In genomic region chr19:53740750-53741380, GRCm38 (mm10) we compare ENCODE assay signal across 14 mouse cellular contexts.
DNase-seq lines count a peak whose midpoint lies in the region; ATAC-seq and TF ChIP-seq lines count a peak whose summit lies in the region.
"Had no signal": no experiment of that assay in that cellular context is flagged by ENCODE, and none has a peak within 500 bp of the region (broad histone marks: within the 10 kb centered on the region; RNA-seq: fewer than 3 reads in every experiment).

No protein-coding gene starts in this region.

- H3K9me3 ChIP-seq in limb, embryonic 11.5 days (ENCODE audit: control insufficient read depth, low read length): no peaks in the 10 kb centered on the region
- no peaks in the 10 kb centered on the region for H3K9me3 ChIP-seq in limb, embryonic 10.5 days (replicated peaks)
- H3K9me3 ChIP-seq: megakaryocyte, embryonic 14.5 days had no signal

- no peak overlapping the region for H3K4me2 ChIP-seq in limb, embryonic 11.5 days (ENCODE audit: low read depth, severe bottlenecking)
- H3K4me2 ChIP-seq: hindbrain, embryonic 14.5 days; lung, embryonic 14.5 days had no signal

- H3K4me3 ChIP-seq in gastrocnemius, adult 2 months: no peak overlapping the region
- H3K4me3 ChIP-seq in limb, embryonic 11.5 days (ENCODE audit: low read depth, low read length): no peak overlapping the region
- no peak overlapping the region for H3K4me3 ChIP-seq in limb, embryonic 10.5 days
- H3K4me3 ChIP-seq: layer of hippocampus, adult 2 months; megakaryocyte, embryonic 14.5 days had no signal

- intact Hi-C loops in gastrocnemius, adult 2 months (cut with DNase I): no loop called here

- peak; percentile 52 for ATAC-seq in limb, embryonic 11.5 days (ENCODE audit: insufficient number of reproducible peaks, low FRiP score, low TSS enrichment, low read depth)
- 0 out of 2 replicates have a peak, but pooled peaks have one; percentile 30 for ATAC-seq in megakaryocyte-erythroid progenitor cell, adult 5-6 weeks (replicated peaks; ENCODE audit: low FRiP score, low TSS enrichment, poor library complexity, severe bottlenecking)

- no peaks in the 10 kb centered on the region for H3K27me3 ChIP-seq in limb, embryonic 11.5 days (ENCODE audit: control insufficient read depth, insufficient read depth, low read length)
- H3K27me3 ChIP-seq in limb, embryonic 10.5 days (ENCODE audit: low read depth, poor library complexity, severe bottlenecking): no peaks in the 10 kb centered on the region

- H3K4me1 ChIP-seq in limb, embryonic 11.5 days (ENCODE audit: control insufficient read depth, insufficient read depth, low read length): peaks cover 13% of the 10 kb centered on the region; the same call in 1 of the 2 replicates
- H3K4me1 ChIP-seq in limb, embryonic 10.5 days: peaks cover 26% of the 10 kb centered on the region

- 79% methylated on average over 1 of the region's 1 CpGs for WGBS in limb, embryonic 11.5 days
- 69% methylated on average over 1 of the region's 1 CpGs for WGBS in limb, embryonic 10.5 days

- no peak for TF ChIP-seq CTCF in gastrocnemius, adult 2 months (IDR thresholded peaks at IDR 0.05)

- H3K27ac ChIP-seq in gastrocnemius, adult 2 months: peak overlapping the region; percentile 87
- H3K27ac ChIP-seq in limb, embryonic 11.5 days (replicated peaks; ENCODE audit: low read depth, low read length): no peak overlapping the region
- H3K27ac ChIP-seq in limb, embryonic 10.5 days: no peak overlapping the region
- H3K27ac ChIP-seq: hindbrain, embryonic 14.5 days; layer of hippocampus, adult 2 months had no signal

- H3K36me3 ChIP-seq in limb, embryonic 11.5 days (ENCODE audit: control insufficient read depth, insufficient read depth, low read length): no peaks in the 10 kb centered on the region
- H3K36me3 ChIP-seq in limb, embryonic 10.5 days: no peaks in the 10 kb centered on the region

- H3K9ac ChIP-seq in limb, embryonic 11.5 days (ENCODE audit: low read length): no peak overlapping the region
- H3K9ac ChIP-seq: hindbrain, embryonic 14.5 days; lung, embryonic 14.5 days had no signal

- DNase-seq in gastrocnemius, adult 2 months: no peak
- no peak for DNase-seq in gastrocnemius, adult 8-10 months (ENCODE audit: low spot score in 2 of 2)
- DNase-seq in limb, embryonic 11.5 days (ENCODE audit: low spot score): no peak
- no peak for DNase-seq in limb, embryonic 10.5 days (ENCODE audit: low spot score)
- DNase-seq in Muller cell, postnatal 12 days (ENCODE audit: inconsistent ontology term): peak; percentile 31
- DNase-seq in left cerebral cortex, adult 9 months (ENCODE audit: low spot score in 2 of 2): no peak
- no peak for DNase-seq in urinary bladder, postnatal 10 days (ENCODE audit: low spot score)
- DNase-seq: kidney, adult 8-10 months; lung, embryonic 14.5 days; thymus, postnatal 25 days had no signal
